Mouse (Mus musculus): Measurements from ENCODE around the gene Crybg1. TPM values are rescaled to one million over a fixed set of nuclear protein-coding genes. Genes with fewer than 3 reads are reported as not detected.
A peak's percentile ranks its signal among the peaks of the same experiment; 100 is the strongest.

The Crybg1 gene
- polyA plus RNA-seq (2015; fragmentation: Nextera tagmentation; extraction: Ambion mirVana): 0.09 and 0.10 TPM in 2 replicates

GRCm38 (mm10) chr10:44148337-44149317 lies at the start of gene Crybg1:
TSS of gene Crybg1 (minus strand) at chr10:44148853.
- WGBS: 6% methylated on average over 53 of the region's 53 CpGs
- peak within 1 kb of the TSS; percentile 35; the same call in 1 of the 2 replicates for H3K9ac ChIP-seq
- no peaks in the 10 kb centered on the region for H3K9me3 ChIP-seq
- H3K4me1 ChIP-seq (replicated peaks): peaks cover 12% of the 10 kb centered on the region
- no peaks in the 10 kb centered on the region for H3K36me3 ChIP-seq
- peak; percentile 61; the same call in 1 of the 2 replicates for ATAC-seq (ENCODE audit: low FRiP score)
- no peak within 1 kb of the TSS for H3K27ac ChIP-seq
- H3K4me2 ChIP-seq: peak within 1 kb of the TSS; percentile 57
- H3K27me3 ChIP-seq: peaks cover 20% of the 10 kb centered on the region
- H3K4me3 ChIP-seq: peak within 1 kb of the TSS; percentile 33

DNA sequence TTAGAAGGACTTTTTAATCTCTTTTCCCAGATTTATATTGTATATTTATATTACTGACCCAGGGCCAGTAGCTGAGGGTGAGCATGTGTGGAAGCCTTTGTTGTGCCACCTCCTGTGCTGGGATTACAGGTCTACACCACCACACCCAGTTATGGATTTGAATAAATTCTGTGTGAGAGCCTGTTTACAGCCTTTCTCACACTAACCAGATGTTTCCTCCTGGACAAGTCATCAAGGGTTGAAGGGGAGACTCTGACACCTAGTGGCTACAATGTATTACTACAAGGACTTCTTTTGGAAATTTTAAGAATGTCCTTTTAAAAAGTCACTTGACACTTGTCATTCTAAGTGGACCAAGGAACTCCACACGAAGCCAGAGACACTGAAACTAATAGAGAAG lies 28.7 kb upstream of the Crybg1 start:
- WGBS: 0% methylated on average over 1 of the region's 1 CpGs
- H3K4me3 ChIP-seq: no peak overlapping the region

DNA sequence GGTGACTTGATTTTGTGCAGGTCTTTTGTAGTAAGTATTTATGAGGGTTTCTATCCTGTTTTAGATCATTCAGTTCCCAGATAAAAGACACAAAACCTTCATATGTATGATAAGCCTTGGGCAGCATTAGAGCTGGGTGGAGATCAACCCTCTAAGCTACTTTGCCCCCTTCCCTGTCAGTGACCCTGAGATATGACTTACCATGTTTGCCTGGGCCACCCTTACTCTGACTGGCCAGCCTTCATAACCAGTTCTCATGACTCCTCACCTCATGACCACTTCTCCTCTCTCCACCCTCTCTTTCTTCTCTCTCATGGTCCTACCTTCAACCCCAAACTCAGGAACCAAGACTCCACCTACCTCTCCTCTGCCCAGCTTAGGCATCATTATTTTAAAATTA lies 27.9 kb upstream of the Crybg1 start:
- H3K9me3 ChIP-seq: no peaks in the 10 kb centered on the region
- H3K9ac ChIP-seq: no peak overlapping the region
- no peak overlapping the region for H3K4me3 ChIP-seq
- H3K4me1 ChIP-seq (replicated peaks): no peaks in the 10 kb centered on the region
- H3K27ac ChIP-seq: no peak overlapping the region
- H3K4me2 ChIP-seq: no peak overlapping the region
- ATAC-seq (ENCODE audit: low FRiP score): no peak
- H3K27me3 ChIP-seq: no peaks in the 10 kb centered on the region
- H3K36me3 ChIP-seq: no peaks in the 10 kb centered on the region

More for the DNA sequence above, 28.7 kb upstream of the Crybg1 start:
- Histone ChIP-seq H3K27ac (no peak overlapping the region), H3K27me3 (no peaks in the 10 kb centered on the region), H3K9ac (no peak overlapping the region), H3K9me3 (no peaks in the 10 kb centered on the region), H3K4me2 (no peak overlapping the region), H3K4me1 (replicated peaks) (no peaks in the 10 kb centered on the region), H3K36me3 (no peaks in the 10 kb centered on the region)
- no peak for ATAC-seq (ENCODE audit: low FRiP score)

- Histone ChIP-seq H3K9ac (no peak overlapping the region), H3K4me1 (replicated peaks) (no peaks in the 10 kb centered on the region), H3K9me3 (no peaks in the 10 kb centered on the region), H3K4me3 (no peak overlapping the region), H3K4me2 (no peak overlapping the region), H3K36me3 (no peaks in the 10 kb centered on the region), H3K27me3 (no peaks in the 10 kb centered on the region), H3K27ac (no peak overlapping the region)
- no peak for ATAC-seq (ENCODE audit: low FRiP score)
- 93% methylated on average over 5 of the region's 5 CpGs for WGBS
Measured at GRCm38 (mm10) chr10:44176120-44176519, 27.5 kb upstream of the Crybg1 start.

GRCm38 (mm10) chr10:44170145-44170544 lies 21.5 kb upstream of the Crybg1 start:
- H3K36me3 ChIP-seq: no peaks in the 10 kb centered on the region
- no peak for ATAC-seq (ENCODE audit: low FRiP score)
- no peak overlapping the region for H3K27ac ChIP-seq
- no peaks in the 10 kb centered on the region for H3K27me3 ChIP-seq
- peaks cover 6% of the 10 kb centered on the region; the same call in 1 of the 2 replicates for H3K4me1 ChIP-seq (replicated peaks)
- WGBS: 85% methylated on average over 12 of the region's 12 CpGs
- no peaks in the 10 kb centered on the region for H3K9me3 ChIP-seq
- H3K4me3 ChIP-seq: no peak overlapping the region
- H3K9ac ChIP-seq: no peak overlapping the region
- no peak overlapping the region for H3K4me2 ChIP-seq

GRCm38 (mm10) chr10:44167061-44167460 lies 18.4 kb upstream of the Crybg1 start:
- no peaks in the 10 kb centered on the region for H3K36me3 ChIP-seq
- H3K4me3 ChIP-seq: no peak overlapping the region
- 50% methylated on average over 5 of the region's 5 CpGs for WGBS
- H3K9ac ChIP-seq: no peak overlapping the region
- peaks cover 6% of the 10 kb centered on the region; the same call in 1 of the 2 replicates for H3K4me1 ChIP-seq (replicated peaks)
- ATAC-seq (ENCODE audit: low FRiP score): no peak
- H3K4me2 ChIP-seq: no peak overlapping the region
- H3K27ac ChIP-seq: no peak overlapping the region
- H3K27me3 ChIP-seq: no peaks in the 10 kb centered on the region
- H3K9me3 ChIP-seq: no peaks in the 10 kb centered on the region

GRCm38 (mm10) chr10:44164258-44164975 lies 15.8 kb upstream of the Crybg1 start:
- ATAC-seq (ENCODE audit: low FRiP score): no peak
- Histone ChIP-seq H3K36me3 (no peaks in the 10 kb centered on the region), H3K27me3 (no peaks in the 10 kb centered on the region), H3K4me2 (no peak overlapping the region), H3K9ac (no peak overlapping the region), H3K9me3 (no peaks in the 10 kb centered on the region), H3K27ac (no peak overlapping the region), H3K4me3 (no peak overlapping the region), H3K4me1 (replicated peaks) (peaks cover 6% of the 10 kb centered on the region; the same call in 1 of the 2 replicates)
- 85% methylated on average over 8 of the region's 8 CpGs for WGBS

- H3K4me3 ChIP-seq: no peak overlapping the region
Measured at GRCm38 (mm10) chr10:44163028-44163427, 14.4 kb upstream of the Crybg1 start.

GRCm38 (mm10) chr10:44160150-44160549 lies 11.5 kb upstream of the Crybg1 start:
- 53% methylated on average over 4 of the region's 4 CpGs for WGBS
- no peak overlapping the region for H3K9ac ChIP-seq
- H3K27me3 ChIP-seq: no peaks in the 10 kb centered on the region
- no peak overlapping the region for H3K4me3 ChIP-seq
- no peak overlapping the region for H3K4me2 ChIP-seq
- H3K4me1 ChIP-seq (replicated peaks): no peaks in the 10 kb centered on the region
- no peaks in the 10 kb centered on the region for H3K36me3 ChIP-seq
- no peaks in the 10 kb centered on the region for H3K9me3 ChIP-seq
- ATAC-seq (ENCODE audit: low FRiP score): no peak
- no peak overlapping the region for H3K27ac ChIP-seq

More at GRCm38 (mm10) chr10:44163028-44163427, 14.4 kb upstream of the Crybg1 start:
- H3K9me3 ChIP-seq: no peaks in the 10 kb centered on the region
- H3K9ac ChIP-seq: no peak overlapping the region
- H3K4me1 ChIP-seq (replicated peaks): peaks cover 6% of the 10 kb centered on the region; the same call in 1 of the 2 replicates
- H3K36me3 ChIP-seq: no peaks in the 10 kb centered on the region
- WGBS: 93% methylated on average over 4 of the region's 4 CpGs
- ATAC-seq (ENCODE audit: low FRiP score): no peak
- H3K27ac ChIP-seq: no peak overlapping the region
- H3K4me2 ChIP-seq: no peak overlapping the region
- H3K27me3 ChIP-seq: no peaks in the 10 kb centered on the region

DNA sequence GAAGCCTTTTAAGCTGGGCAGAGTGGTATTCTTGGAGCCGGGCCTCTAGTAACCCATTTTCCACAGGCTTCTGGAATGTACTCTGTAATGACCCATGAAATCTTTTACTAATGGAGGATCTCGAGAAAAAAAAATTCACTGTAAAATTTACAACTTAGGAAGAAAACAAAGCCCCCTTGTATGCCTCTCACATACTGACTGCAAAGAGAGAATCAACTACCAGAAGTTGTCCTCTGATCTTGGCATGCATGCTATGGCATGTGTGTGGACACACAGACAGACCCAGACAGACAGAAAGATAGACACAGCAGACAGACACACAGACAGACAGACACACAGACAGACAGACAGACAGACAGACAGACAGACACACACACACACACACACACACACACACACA lies 8.8 kb upstream of the Crybg1 start:
- Histone ChIP-seq H3K9ac (no peak overlapping the region), H3K36me3 (no peaks in the 10 kb centered on the region), H3K27ac (no peak overlapping the region), H3K4me2 (no peak overlapping the region), H3K9me3 (no peaks in the 10 kb centered on the region), H3K4me3 (no peak overlapping the region), H3K4me1 (replicated peaks) (no peaks in the 10 kb centered on the region), H3K27me3 (no peaks in the 10 kb centered on the region)
- no peak for ATAC-seq (ENCODE audit: low FRiP score)
- 44% methylated on average over 2 of the region's 2 CpGs for WGBS

- no peak for ATAC-seq (ENCODE audit: low FRiP score)
- Histone ChIP-seq H3K9me3 (no peaks in the 10 kb centered on the region), H3K27ac (no peak overlapping the region), H3K4me2 (no peak overlapping the region), H3K9ac (no peak overlapping the region), H3K27me3 (peaks cover 20% of the 10 kb centered on the region), H3K4me1 (replicated peaks) (peaks cover 12% of the 10 kb centered on the region), H3K36me3 (no peaks in the 10 kb centered on the region), H3K4me3 (no peak overlapping the region)
- WGBS: 96% methylated on average over 2 of the region's 2 CpGs
Measured at GRCm38 (mm10) chr10:44150501-44150900, 1.8 kb upstream of the Crybg1 start.

DNA sequence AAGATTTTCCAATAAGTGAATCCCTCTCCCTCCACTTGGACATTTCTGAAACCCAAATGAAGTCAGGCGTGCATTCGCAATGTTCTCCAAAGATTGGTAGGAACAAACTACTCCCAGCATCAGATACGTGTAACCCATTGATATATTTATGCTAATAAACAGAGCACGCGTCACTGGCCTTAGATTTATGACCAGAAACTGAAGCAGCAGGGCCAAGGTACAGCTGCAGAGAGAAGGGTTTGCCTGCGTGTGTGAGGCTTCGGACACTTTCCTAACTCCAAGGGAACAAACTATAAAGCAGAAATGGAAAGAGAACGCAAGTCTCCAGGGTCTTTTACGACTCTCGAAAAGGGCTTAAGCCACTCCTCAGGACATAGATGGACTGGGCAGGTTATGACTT lies 5.3 kb downstream of the Crybg1 start:
- H3K9me3 ChIP-seq: no peaks in the 10 kb centered on the region
- H3K4me3 ChIP-seq: no peak overlapping the region
- H3K27ac ChIP-seq: no peak overlapping the region
- WGBS: 93% methylated on average over 10 of the region's 10 CpGs
- ATAC-seq (ENCODE audit: low FRiP score): no peak
- H3K36me3 ChIP-seq: no peaks in the 10 kb centered on the region
- H3K4me1 ChIP-seq (replicated peaks): peaks cover 1% of the 10 kb centered on the region; the same call in 1 of the 2 replicates
- peaks cover 3% of the 10 kb centered on the region; the same call in 1 of the 2 replicates for H3K27me3 ChIP-seq
- H3K4me2 ChIP-seq: no peak overlapping the region
- H3K9ac ChIP-seq: no peak overlapping the region

Measured in hindbrain, embryonic 13.5 days (tissue).